Mouse (Mus musculus): ENCODE data around the gene Morn3.
"Not testable (repeated sequence)": the region's sequence is repeated elsewhere in the genome, so short reads cannot be mapped to it uniquely, and the experiment has no call there.

Morn3 gene

DNA sequence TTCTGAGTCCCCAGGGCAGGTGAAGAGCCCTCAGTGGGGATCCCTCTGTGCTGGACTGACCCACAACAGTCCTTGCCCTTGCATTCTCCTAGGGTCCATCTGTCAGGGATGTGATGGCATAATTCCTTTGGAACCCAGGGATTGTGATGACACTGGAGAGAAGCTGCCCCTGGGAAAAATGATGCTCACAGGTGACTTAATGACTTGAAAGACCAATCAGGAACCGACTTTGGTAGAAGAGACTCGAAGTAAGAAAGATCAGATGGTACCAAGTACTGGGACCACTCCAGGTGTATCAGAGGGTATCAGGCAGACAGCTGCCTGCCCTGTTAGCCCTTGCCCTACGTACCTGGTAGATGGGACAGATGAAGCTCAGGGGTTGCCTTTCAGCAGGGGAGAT is at the start of gene Morn3:
TSS of gene Morn3 (minus strand) at position 101 of the 400 bp plus-strand sequence.
- no peak for DNase-seq

GRCm38 (mm10) chr5:123096299-123096698 is 49.5 kb upstream of the Morn3 start:
- no peak for DNase-seq

DNA sequence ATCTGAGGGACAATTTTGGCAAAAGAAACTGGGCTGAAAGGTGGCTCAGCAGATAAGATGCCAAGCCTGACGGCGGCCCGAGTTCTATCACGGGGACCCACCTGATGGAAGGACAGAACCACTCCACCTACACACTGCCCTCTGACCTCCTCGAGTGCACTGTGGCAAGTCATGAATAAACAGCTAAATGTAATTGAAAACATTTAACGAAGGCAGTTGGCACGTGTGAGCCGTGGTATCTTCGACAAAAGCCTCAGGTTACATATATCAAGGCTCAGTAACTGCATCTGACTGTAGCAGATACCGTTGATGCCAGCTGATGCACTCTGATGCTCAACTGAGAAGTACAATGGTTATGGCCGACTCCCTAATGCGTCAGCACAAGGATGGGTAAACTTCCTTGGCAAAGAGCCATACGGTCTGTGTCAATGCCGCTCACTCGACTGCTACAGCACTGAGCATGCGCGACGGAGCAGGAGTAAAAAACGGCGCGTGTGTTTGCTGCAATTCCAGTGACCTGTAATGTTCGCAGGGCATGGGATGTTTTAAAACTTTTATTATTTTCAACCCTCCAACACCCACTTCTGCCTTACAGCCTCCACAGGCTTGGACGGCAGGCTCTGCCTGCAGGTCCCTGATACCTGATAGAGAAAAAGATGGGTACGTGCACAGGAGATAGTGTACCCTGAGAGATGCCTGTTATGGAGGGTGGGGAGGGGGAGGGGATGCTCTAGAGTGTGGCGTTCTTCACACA is 47.6 kb upstream of the Morn3 start:
- DNase-seq: no peak

DNA sequence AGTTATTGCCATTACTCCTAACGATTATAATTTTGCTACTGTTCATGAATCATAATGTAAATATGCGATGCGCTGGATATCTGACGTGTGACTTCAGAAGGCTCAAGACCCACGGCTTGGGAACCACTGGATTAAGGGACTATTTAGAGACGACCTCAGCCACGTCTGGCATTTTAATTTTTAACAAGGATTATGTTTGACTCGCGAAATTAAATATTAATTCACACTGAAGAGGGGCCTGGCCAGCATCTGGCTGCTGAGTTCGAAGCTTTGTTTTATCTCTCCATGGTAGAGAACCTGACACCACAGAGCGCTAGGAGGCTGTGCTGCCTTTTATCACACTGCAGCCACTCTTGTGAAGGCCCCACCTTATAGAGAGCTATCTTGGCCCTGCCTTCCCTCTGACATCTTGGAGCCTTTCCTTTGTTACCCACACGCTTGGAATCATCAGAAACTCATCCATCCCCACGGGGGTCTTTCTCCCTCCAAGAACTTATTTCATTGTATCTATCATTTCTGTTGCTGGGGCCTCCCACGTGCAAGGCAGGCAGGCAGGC is 46.3 kb upstream of the Morn3 start:
- no peak for DNase-seq

DNA sequence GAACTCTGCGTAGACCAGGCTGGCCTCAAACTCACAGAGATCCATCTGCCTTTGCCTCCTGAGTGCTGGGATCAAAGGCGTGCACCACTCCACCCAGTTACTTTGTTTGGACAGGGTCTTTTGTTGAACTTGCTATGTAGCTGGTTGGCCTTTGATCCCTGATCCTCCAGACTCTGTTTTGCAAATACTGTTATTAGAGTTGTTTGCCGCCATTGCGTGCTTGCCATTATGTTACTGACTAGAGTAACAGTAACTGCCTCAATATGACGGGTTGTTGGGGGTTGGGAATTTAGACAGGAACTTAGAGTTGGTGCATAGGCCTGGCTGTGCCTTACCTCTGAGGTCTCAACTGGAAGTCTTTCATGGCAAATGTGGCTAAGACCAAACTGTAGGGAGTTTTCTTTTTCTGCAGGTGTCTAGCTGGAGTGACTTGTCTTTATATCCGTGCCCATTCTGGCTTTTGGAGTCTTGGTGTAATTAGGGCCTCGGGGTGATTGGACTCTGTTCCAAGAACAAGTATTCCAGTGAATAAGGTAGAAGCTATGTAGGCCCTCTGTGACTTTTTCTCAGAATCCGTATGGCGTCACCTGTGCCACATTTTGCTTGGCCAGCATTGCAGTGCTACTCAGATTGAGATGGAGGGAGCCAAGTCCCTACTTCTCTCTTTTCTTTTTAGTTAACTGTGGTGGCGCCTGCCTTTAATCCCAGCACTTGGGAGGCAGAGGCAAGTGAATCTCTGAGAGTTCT is 43.9 kb upstream of the Morn3 start:
- DNase-seq: no peak

DNA sequence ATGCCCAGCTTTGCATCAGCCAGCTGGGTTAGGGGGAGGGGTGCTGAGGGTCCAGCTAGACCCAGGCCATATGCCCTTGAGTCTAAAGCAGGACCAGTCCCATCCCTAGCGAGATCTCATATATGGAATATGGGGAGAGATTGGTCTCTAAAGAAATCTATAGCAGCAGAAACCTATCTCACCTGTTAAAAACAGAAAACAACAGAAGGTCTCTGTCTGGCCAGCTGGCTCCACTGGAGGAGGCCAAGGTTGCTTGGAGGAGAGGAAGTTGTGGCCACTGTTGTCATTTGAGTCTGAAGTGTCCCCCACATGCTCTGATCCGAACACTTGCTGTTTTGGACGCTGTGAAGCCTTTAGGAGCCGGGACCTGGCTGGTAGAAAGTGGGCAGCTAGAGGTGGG is 42.0 kb upstream of the Morn3 start:
- no peak for DNase-seq

DNA sequence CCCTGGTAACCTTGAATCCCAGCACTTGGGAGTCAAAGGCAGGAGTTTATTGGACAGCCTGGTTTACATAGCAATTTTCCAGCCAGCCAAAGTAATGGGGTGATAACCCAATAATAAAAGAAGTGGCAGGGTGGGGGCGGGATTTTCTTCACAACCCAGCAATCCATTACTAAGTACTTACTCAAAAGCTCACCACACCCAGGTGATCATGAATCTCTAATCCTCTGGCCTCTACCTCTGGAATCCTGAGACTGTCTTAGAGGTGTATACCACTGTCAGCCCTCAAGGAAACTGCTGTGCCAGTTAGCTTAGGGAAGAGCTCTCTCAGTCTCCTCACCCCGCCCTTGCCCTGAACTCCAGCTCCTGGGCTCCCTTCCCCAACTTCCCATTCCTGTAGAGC is 39.7 kb upstream of the Morn3 start:
- no peak for DNase-seq

GRCm38 (mm10) chr5:123083340-123084050 is 36.7 kb upstream of the Morn3 start:
- no peak for DNase-seq

GRCm38 (mm10) chr5:123080510-123080909 is 33.7 kb upstream of the Morn3 start:
- DNase-seq: no peak

GRCm38 (mm10) chr5:123080041-123080440 is 33.2 kb upstream of the Morn3 start:
- DNase-seq: no peak

DNA sequence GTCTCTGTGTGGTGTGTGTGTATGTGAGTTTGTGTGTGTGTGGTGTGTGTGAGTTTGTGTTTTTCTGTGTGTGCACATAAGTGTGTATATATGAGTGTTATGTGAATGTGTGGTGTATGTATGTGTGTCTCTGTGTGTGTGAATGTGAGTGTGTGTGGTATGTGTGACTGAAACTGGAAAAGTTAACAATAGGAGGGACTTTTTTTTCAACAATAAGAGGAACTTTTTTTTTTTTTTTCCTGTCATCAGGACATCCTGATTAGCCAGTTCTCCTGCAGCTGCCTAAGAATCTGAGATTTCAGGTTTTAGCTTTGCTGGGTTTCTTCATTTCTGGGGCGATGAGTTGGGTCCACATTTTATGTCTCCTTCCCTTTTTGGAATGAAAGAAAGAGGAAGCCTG is 32.8 kb upstream of the Morn3 start:
- no peak for DNase-seq

DNA sequence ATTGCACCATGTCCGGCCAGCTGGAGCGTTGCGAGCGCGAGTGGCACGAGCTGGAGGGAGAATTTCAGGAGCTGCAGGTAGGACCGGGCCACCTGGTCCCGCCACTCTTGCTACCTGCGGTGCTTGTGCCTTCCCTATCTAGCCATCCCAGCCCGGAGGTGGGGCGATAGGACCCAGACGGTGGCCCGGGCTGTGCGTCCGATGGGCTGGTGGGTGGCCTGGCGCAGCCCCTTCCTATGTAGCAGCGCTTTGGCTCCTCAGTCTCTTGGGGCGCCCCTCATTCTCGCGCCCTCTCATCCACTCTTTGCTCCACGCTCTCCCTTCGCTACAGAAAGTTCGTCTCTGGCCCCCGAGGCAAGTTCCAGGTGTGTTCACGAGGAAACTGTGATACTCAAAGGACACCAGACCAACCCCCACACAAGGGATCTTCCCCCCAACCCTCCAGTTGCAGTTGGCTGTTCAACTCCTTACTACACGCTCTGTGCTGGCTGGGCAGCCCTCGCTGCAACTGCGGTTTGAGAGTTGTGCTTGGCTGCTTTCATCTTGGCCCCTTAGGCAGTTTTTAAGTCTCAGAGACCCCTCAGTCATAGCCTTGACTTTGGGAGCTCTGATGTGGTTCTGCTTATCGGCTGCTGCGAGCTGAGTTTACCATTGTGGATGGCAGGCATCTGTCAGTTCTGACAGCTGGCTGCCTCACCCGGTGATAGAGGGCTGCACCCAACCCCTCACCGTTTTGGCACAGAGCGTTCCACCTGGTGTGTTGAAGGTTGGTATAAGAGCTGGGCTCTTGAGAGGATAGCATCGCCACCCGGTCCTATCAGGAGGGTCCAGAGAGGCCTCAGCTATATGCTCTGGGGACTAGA is 29.8 kb upstream of the Morn3 start:
- DNase-seq: no peak

DNA sequence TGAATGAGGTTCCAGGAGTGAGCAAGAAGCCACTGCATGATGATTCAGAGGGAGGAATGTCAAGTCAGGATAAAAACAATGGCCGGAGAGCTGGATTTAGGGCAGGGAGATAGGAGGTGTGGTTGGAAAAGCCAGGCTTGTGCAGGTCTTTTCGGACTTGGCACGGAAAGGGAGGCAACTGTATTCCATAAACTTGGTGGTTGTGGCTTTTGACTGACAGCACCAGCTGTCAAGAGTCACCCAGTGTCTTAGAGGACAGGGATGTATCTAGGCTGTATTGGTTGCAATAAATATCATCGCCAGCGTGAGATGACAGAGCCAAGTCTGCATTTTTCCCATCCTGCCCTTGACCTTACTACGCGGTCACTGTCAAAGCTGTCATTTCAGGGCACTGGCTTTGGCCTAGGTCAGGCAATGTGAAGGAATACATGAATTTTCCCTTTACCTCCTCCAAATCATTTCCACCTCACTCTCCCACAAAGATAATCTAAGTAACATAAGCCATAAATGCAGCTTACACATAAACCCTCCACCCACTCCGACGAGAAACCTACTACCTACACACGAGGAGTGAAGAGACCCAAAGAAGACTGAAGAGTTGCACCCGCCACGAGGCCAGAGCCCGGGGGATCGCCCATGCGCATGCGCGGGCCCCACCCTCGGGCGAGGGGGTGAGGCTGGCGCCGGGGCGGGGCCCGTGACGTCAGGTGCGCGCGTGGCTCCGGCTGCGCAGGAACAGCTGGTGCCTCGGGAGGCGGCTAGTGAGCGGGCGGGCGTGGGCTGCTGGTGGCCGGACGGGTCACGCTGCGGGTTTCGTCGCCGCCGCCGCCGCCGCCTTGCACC is 29.0 kb upstream of the Morn3 start:
- peak; percentile 96 to 97 for DNase-seq

- no peak for DNase-seq
Measured at GRCm38 (mm10) chr5:123068714-123069113, 21.9 kb upstream of the Morn3 start.

DNA sequence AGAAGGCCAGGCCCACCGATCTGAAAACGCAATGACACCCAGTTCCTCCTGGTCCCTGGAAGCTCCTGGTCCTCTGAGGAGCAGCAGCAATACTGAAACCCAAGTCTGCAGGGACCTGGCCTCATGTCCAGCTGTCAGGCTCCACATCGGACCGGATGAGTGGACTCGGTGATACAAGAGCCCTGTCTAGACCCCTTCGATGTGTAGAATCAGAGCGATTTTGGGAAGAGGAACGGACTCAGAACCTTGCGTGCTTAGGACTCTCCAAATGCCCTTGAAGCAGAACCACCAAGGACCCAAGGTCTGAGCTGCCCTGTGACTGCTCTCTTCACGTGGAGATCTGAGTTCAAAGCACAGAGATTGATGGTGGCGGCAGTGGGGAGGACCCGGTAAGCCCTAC is 21.3 kb upstream of the Morn3 start, which contains the start of gene Tmem120b:
TSS of gene Tmem120b (plus strand) at position 301 of the 400 bp plus-strand sequence.
- no peak for DNase-seq

GRCm38 (mm10) chr5:123067395-123067995 is 20.7 kb upstream of the Morn3 start:
- no peak for DNase-seq

- peak in 1 of 2 experiments; percentile 72 for DNase-seq
Measured at GRCm38 (mm10) chr5:123064207-123064606, 17.4 kb upstream of the Morn3 start.

GRCm38 (mm10) chr5:123063141-123063540 is 16.3 kb upstream of the Morn3 start:
- DNase-seq: no peak

GRCm38 (mm10) chr5:123061402-123061749 is 14.6 kb upstream of the Morn3 start:
- not testable (repeated sequence) for DNase-seq

DNA sequence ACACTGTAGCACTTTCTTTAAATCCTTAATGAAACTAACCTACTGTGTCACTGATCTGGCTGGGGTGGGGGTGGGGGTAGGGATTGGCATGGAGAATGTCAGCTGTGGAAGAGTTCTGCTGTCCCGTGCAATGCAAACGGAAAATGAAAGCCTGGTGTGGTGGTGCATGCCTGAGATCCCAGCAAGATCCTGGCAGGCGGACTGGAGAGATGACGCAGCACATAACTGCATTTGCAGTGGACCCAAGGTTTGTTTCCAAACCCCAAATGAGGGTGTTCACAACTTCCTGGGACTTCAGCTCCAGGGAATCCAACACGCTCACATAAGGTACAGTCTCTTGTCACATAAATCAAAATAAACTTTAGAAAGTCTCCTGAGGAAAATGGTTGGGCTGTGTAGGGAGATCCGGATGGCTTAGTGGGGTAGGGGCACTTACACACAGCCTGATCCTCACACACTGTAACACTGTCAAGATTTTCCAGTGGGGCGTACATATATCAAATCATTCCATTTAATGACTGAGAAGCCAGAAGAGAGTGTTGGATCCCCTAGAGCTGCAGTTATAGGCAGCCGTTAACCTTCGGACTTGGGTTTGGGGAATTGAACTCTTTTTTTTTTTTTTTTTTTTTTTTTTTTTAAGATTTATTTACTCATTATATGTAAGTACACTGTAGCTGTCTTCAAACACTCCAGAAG is 14.0 kb upstream of the Morn3 start:
- no peak for DNase-seq
